Mouse (Mus musculus): ENCODE results near the gene Slc9a1.

DNA sequence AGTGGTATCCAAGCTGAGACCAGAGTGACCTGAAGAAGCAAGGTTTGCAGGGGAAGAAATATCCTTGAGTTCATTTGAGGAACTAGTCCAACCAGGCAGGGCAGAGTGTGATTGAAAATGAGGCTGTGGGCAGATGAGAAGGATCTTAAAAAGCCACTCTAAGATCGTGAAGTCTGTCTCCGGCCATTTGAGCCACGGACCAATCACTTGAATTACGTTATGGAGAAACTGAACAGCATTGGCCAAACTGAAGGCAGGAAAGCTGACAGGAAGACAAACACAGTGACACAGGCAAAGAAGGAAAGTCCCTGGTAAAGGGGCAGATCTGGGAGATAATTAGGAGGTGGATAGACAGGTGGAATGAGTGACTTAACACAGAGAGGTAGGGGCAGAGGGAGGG lies 22.9 kb upstream of the Slc9a1 start:
- TF ChIP-seq CTCF (IDR thresholded peaks at IDR 0.05; ENCODE audit: low read depth, low read length), result no peak
- no peak for TF ChIP-seq GATA1 (IDR thresholded peaks at IDR 0.05; ENCODE audit: borderline replicate concordance, low read length)
- TF ChIP-seq POLR2AphosphoS5 (IDR thresholded peaks at IDR 0.05; ENCODE audit: insufficient replicate concordance, low read depth, low read length), result no peak
- TF ChIP-seq GATA2 (IDR thresholded peaks at IDR 0.05; ENCODE audit: borderline replicate concordance, low read depth, low read length), result no peak
- no peak for TF ChIP-seq TAL1 (conservative IDR thresholded peaks at IDR 0.05; ENCODE audit: low read depth, low read length)

All from G1E (cell line).